Mouse (Mus musculus) left cerebral cortex, adult 11 months (tissue): ENCODE measurements around the gene Pdzrn4.

Experiments
- DNase-seq: peaks from one replicate; pipeline ENCODE4 v3.0.0; 2022; ENCODE audit warnings: low spot score

Pdzrn4 gene

GRCm38 (mm10) chr15:92587431-92587830, 190.8 kb downstream of the Pdzrn4 start:
- no peak for DNase-seq

DNA sequence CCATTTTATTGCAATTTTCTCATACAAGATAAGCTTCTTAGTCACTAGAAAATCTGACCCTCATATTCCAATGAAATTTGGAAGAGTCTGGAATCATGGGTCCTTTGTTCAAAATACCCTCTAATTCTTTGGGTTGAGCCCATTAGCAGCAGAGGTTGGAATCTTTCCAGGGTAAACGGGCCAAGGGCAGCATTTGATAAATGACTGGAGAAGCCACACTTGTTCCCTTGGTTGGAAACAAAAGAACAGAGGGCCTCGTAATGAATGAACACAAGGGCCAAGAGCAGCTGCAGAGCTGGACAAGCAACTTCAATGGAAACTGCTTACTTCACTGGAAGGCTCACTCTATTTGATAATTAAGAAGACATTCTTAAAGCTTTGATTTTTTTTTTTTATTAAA, 198.0 kb downstream of the Pdzrn4 start:
- DNase-seq, result no peak

DNA sequence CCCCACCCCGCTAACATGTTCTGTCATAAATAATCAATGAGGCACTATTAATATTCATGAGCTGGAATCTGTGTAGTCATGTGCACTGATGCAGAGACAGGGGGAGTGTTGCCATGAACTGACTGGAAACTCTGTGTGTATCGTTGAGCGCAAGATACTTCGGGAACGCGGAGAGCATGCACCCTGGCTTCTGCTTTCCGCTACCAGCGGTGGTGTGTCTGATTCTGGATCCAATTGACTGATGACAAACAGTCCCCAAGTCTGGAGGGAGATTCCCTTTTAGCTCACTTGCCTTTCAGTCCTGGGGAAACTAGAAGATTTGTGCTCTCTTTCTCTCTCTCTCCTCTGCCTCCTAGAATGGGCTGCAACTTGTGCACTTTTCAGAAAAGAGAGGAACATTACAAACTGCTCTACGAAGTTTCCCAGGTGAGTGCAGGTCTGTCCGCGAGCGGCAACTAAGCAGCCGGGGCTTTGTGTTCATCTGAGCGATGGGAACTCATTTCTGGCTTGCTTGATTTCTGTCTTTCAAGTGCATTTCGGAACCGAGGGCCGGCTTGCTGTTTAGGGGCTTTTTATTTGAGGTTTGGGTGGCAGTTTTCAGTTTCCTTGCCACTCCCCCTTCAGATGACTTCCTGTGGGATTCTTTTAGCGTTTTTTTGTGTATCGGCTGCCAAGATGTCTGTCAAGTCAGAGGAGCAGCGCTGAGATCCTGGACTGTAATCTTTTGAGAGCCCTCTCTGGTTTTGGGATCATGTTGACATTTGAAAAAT, 200.5 kb downstream of the Pdzrn4 start:
- DNase-seq, result no peak

- DNase-seq, result no peak
Observed at GRCm38 (mm10) chr15:92598380-92599295, 202.0 kb downstream of the Pdzrn4 start.

DNA sequence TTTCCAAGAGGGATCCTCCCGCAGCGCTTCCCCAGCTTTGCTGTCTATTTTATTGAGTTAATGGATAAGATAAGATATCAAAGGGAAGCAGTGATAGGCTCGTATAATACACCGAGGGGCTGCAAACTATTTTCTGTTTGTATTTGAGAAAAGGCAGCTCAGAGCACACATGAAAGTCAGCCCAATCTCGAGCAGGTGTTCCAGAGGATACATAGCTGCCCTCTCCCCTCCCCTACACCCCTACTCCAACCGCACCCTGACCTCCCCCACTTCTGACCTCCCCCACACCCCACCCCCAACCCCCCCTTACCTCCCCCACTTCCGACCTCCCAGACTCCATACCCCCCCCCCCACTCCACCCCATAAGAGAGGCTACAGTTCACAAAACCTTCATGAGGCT, 202.7 kb downstream of the Pdzrn4 start:
- no peak for DNase-seq

DNA sequence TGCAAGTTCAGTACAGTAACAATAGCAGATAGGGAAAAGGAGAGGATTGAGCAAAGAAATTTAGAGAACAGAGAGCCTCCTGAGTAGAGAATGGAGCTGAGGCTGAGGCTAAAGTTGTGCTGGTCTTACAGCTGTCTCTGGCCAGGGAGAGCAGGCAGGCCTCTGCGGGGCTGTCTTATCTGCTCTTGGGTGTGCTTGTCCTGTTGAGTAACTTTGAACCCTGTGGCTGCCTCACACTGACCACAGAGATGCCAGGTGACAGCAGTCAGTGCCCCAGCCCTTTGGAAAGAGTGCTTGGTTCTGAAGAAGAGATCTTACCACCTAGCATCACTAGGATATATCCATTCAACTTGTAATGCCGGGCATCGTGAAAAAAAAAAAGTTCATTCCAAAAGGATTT, 214.2 kb downstream of the Pdzrn4 start:
- no peak for DNase-seq

DNA sequence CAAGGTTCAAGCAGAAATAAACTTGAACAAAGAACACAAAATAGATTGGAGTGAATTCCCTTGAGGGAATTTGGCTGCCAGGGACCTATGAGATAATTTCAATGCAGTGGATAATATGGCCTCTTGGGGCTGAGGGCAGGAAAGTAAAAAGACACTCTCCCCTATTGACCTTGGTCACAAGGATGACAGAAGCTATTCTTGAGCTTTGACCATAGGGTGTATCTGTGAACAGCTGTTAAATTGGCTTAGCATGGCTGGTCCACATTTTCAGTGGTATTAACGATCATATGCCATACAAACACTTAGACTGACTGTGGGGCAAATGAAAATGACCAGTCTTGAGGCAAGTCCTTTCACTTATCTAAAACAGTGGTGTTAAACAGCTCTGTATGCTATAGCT, 215.7 kb downstream of the Pdzrn4 start:
- DNase-seq, result no peak

DNA sequence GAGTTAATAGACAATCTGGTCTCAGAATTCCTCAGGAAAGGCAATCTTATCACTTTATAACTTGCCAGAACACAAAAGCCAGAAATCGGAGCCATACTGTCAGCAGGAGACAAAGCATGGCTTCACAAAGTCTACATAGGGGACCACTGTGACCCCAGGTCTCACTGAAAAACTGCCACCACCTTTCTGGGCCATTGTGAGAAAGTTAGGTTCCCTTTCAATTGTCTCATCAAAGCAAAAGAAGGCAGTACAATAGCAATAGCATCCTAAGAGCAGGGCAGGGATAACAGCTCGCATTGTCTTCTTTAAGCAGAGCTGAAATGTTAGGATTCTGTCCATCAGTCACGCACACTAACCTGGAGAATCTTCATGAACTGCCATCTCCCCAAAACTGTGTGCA, 216.5 kb downstream of the Pdzrn4 start:
- DNase-seq, result no peak

DNA sequence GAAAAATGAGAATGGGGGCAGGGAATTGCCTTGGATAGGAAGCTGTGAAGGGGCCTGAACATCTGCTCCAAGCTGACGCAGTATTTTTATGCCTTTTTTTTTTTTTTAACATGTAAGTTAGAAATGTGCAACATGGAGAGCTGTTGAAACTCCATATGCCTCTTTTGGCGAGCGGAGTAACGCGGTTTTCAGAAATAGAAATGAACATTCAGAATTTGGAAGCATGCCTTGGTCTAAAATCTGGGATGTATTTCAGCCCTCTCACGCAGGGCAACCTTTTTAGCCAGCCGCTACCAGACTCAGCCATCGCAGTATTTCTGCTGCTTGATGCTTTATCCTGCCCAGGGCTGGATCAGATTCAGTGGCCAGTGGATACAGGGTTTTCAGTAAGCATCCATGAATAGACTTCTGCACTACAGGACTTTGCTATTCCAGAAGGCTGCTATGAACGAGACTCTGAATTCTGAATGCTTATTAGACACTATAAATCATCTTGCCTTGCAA, 225.1 kb downstream of the Pdzrn4 start:
- DNase-seq, result peak; percentile 33

- DNase-seq, result no peak
Observed at GRCm38 (mm10) chr15:92622323-92622722, 225.6 kb downstream of the Pdzrn4 start.

DNA sequence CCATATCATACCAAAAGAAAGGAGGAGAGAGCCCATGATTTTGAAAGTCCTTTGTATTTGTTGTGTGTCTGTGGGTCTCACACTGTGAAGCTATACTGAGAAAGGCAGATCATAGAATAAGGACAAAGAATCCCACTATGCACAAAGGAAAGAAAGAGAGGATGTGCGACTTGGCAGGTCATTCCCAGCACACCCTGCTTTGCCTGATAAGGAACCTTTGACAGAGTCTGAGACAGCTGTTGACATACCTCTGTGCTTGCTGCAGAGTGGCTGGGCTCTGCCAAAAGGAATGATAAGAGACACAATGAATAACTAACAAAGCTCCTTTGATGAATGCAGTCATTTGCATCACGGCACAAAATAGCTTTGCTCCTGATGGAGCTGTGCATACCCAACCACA, 232.5 kb downstream of the Pdzrn4 start:
- DNase-seq, result no peak

GRCm38 (mm10) chr15:92634044-92634610, 237.4 kb downstream of the Pdzrn4 start:
- peak; percentile 19 for DNase-seq

- DNase-seq, result no peak
Observed at GRCm38 (mm10) chr15:92640212-92641082, 243.8 kb downstream of the Pdzrn4 start.

DNA sequence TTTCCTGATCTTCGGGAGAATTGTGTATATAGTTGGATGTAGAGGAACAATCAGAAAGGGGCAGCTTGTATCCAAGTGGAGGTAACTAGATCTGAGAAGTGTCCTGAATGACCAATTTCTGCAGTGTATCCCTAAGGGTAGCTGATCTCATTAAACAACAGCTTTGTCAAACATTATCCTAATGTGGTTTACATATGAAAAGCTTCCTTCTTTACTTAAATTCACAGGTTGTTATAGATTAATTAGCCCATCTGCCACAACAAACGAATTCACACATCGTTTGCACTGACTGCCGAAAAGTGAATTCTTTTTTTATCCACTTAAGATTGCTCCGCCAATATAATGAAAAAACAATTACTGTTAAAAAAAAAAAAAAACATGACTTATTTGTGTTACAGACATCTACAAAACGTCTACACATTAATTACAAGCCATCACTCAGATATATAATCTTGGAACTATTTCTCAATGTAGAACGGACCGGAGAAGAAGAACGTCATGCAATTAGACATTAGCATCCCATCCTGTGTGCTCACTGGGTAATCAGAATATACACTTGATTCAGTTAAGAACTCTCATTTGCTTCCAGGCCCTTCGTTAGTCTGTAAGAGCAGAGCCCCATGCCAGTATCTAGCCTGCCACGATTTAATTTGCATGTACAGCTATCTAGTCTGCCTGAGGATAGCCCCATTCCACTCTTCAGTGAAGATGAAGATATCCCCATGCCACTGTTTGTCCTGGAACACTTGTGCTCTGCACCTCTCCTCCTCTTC, 274.8 kb downstream of the Pdzrn4 start:
- DNase-seq, result no peak

DNA sequence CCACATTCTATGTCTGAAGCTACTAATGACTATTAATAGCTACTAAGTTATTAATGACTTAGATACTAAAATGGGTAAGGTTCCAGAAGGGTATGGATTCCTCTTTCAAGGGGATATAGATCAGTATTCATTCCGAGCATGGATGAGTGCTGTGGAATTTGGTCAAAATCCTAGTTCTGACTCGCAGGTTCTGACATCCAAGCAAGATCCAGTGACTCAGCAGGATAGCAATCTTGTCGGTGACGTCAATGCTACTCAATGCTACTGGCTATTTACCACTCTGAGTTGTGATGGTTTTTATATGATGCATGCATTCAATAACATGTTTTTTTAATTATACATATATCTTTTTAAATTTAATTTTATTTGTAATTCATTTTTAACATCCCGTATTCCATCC, 279.4 kb downstream of the Pdzrn4 start:
- no peak for DNase-seq

- no peak for DNase-seq
Observed at GRCm38 (mm10) chr15:92678377-92678776, 281.7 kb downstream of the Pdzrn4 start.

GRCm38 (mm10) chr15:92679541-92679940, 282.9 kb downstream of the Pdzrn4 start:
- no peak for DNase-seq

DNA sequence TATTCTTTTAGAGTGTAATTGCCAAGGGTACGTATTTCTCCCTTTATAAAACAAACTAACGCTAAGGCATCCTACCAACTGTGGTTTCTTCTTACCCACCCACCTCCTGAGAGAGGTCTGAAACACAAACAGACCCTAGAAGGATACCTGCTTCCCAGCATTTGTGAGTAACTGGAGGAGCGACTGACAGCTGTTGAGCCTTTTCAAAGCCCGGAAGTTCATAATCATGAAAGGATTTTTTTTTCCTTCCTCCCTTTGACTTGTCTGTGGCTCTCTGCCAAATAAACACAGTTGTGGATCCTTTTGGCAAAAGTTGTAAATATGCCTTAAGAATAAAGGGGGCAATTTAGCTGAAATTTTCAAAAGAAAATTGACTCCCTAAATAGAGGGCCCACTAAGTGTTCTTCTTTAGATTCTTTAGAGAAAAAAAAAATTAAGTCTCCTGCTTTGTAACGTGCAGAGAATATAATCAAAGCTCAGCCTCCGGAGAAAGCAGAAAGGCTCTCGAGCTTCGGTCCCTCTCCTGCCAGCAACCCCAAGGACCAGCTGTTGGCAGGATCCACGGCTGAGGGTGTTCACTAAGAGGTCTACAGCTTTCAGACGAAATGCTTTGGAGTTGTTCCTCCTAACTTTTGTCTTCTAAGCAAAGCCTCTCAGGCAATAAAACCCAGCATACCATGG, 299.7 kb downstream of the Pdzrn4 start:
- no peak for DNase-seq

GRCm38 (mm10) chr15:92704146-92704545, 307.5 kb downstream of the Pdzrn4 start:
- no peak for DNase-seq

- DNase-seq, result no peak
Observed at GRCm38 (mm10) chr15:92738676-92739075, 342.0 kb downstream of the Pdzrn4 start.
